Comparison of ENCODE assay signal across 32 mouse cellular contexts in the genomic region with DNA sequence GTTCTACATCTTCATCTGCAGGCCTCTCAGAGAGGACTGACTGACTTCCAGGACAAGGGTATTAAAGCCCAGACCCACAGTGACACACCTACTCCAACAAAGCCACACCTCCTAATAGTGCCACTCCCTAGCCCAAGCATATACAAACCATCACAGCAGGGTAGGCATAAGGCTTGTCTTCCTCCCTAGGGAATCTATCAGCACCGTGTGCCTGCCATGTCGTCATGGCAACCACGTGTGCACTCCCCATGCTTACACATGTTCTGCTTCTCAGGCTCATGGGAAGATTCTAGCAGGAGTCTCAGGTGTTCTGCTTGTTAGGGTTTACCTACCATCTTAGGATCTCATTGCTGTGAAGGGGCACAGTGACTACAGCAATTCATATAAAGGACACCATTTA. TPM values are rescaled to one million over a fixed set of nuclear protein-coding genes. Genes with fewer than 3 reads are reported as not detected.
DNase-seq lines count a peak whose midpoint lies in the region; ATAC-seq and TF ChIP-seq lines count a peak whose summit lies in the region.
"Had no signal": no experiment of that assay in that cellular context is flagged by ENCODE, and none has a peak within 500 bp of the region (broad histone marks: within the 10 kb centered on the region; RNA-seq: fewer than 3 reads in every experiment).

No protein-coding gene starts in this region.

- DNase-seq in liver (no peak), R1 (ENCODE audit: low read depth, low spot score) (peak; percentile 73)
- peak; percentile 2 for DNase-seq in brain, embryonic 14.5 days (ENCODE audit: low read depth)
- DNase-seq in left cerebral cortex, postnatal 4 days = no peak
- DNase-seq in gastrocnemius, adult 2 months = no peak
- DNase-seq in ovary, adult 18-20 months (ENCODE audit: low spot score) = no peak
- DNase-seq: adrenal gland, adult 8-10 months; adrenal gland, postnatal 14 days; adrenal gland, postnatal 36 days; cerebellum, adult 11 months; cerebellum, adult 18-20 months; cerebellum, adult 8-10 months; cerebellum, adult 9-11 months; cerebellum, postnatal 14 days; cerebellum, postnatal 36 days; embryo, embryonic 11 days had no signal

- H3K27ac ChIP-seq in liver, embryonic 12.5 days = no peak overlapping the region
- H3K27ac ChIP-seq in gastrocnemius, adult 2 months = no peak overlapping the region
- H3K27ac ChIP-seq: embryonic facial prominence, embryonic 13.5 days; embryonic facial prominence, embryonic 15.5 days; forebrain, embryonic 10.5 days; forebrain, embryonic 13.5 days; forebrain, embryonic 15.5 days had no signal

- TF ChIP-seq CTCF in brain, embryonic 14.5 days (IDR thresholded peaks at IDR 0.05; ENCODE audit: borderline replicate concordance, extremely low read depth, insufficient read depth, insufficient read length) = no peak
- no peak for TF ChIP-seq CTCF in gastrocnemius, adult 2 months (IDR thresholded peaks at IDR 0.05)

- no peaks in the 10 kb centered on the region for H3K9me3 ChIP-seq in liver, embryonic 12.5 days (replicated peaks)
- H3K9me3 ChIP-seq: embryonic facial prominence, embryonic 13.5 days; embryonic facial prominence, embryonic 15.5 days; forebrain, embryonic 10.5 days; forebrain, embryonic 13.5 days; forebrain, embryonic 15.5 days had no signal

- H3K4me3 ChIP-seq in liver, embryonic 12.5 days = no peak overlapping the region
- no peak overlapping the region for H3K4me3 ChIP-seq in gastrocnemius, adult 2 months
- H3K4me3 ChIP-seq: embryonic facial prominence, embryonic 13.5 days; embryonic facial prominence, embryonic 15.5 days; erythroblast, embryonic 14.5 days; forebrain, embryonic 10.5 days; forebrain, embryonic 13.5 days; forebrain, embryonic 15.5 days had no signal

- 0 out of 2 replicates have a peak, but pooled peaks have one; percentile 5 for ATAC-seq in liver, embryonic 12.5 days
- ATAC-seq: activated CD4-positive, CD25-positive, alpha-beta regulatory T cell, adult 4 months; forebrain, embryonic 13.5 days; forebrain, embryonic 15.5 days; Patski had no signal

- no peak overlapping the region for H3K9ac ChIP-seq in liver, embryonic 12.5 days
- H3K9ac ChIP-seq: embryonic facial prominence, embryonic 13.5 days; embryonic facial prominence, embryonic 15.5 days; forebrain, embryonic 13.5 days; forebrain, embryonic 15.5 days had no signal

- intact Hi-C loops in left cerebral cortex, postnatal 4 days (cut with DNase I) = loop anchor here (5.0 kb wide), 1 partner anchor 181 kb away; no protein-coding TSS in a partner anchor
- intact Hi-C loops in gastrocnemius, adult 2 months (cut with DNase I) = loop anchor here (2.0 kb wide), 1 partner anchor 183 kb away; no protein-coding TSS in a partner anchor

- no peak for TF ChIP-seq POLR2A in brain, embryonic 14.5 days (IDR thresholded peaks at IDR 0.05; ENCODE audit: borderline replicate concordance, extremely low read depth, insufficient read depth, insufficient read length, poor library complexity, severe bottlenecking)

- peaks cover 82% of the 10 kb centered on the region for H3K36me3 ChIP-seq in liver, embryonic 12.5 days

- H3K4me1 ChIP-seq in liver, embryonic 12.5 days = no peaks in the 10 kb centered on the region
- H3K4me1 ChIP-seq: embryonic facial prominence, embryonic 13.5 days; embryonic facial prominence, embryonic 15.5 days; forebrain, embryonic 10.5 days; forebrain, embryonic 13.5 days; forebrain, embryonic 15.5 days had no signal

- H3K27me3 ChIP-seq in liver, embryonic 12.5 days (replicated peaks) = no peaks in the 10 kb centered on the region
- H3K27me3 ChIP-seq: embryonic facial prominence, embryonic 13.5 days; embryonic facial prominence, embryonic 15.5 days; forebrain, embryonic 13.5 days; forebrain, embryonic 15.5 days; Patski had no signal

- H3K4me2 ChIP-seq in liver, embryonic 12.5 days = no peak overlapping the region
- H3K4me2 ChIP-seq: embryonic facial prominence, embryonic 13.5 days; embryonic facial prominence, embryonic 15.5 days; forebrain, embryonic 13.5 days; forebrain, embryonic 15.5 days had no signal

- 75% methylated on average over 3 of the region's 3 CpGs for WGBS in liver, embryonic 12.5 days (ENCODE audit: insufficient replicate concordance)

RNA-seq across cellular contexts. Expression of a gene that starts 10.5 kb away (rescaled TPM):
- polyA plus RNA-seq in liver, embryonic 12.5 days (2016; fragmentation: Nextera tagmentation; extraction: Ambion mirVana) = not detected in 2 replicates
- 0.36 and 0.39 TPM in 2 replicates for polyA plus RNA-seq in brain, embryonic 14.5 days (2012; rRNA removed)
- total RNA-seq in left cerebral cortex, postnatal 4 days (2021) = not detected
- total RNA-seq in gastrocnemius, adult 2 months (2021) = not detected
- total RNA-seq: adrenal gland, adult 8-10 months; adrenal gland, postnatal 14 days; common myeloid progenitor, adult 5-6 weeks; ES-E14; MEL had no signal
- polyA plus RNA-seq: activated CD4-positive, CD25-positive, alpha-beta regulatory T cell, adult 4 months; embryonic facial prominence, embryonic 11.5 days; embryonic facial prominence, embryonic 13.5 days; erythroblast, embryonic 14.5 days; forebrain, embryonic 10.5 days; forebrain, embryonic 15.5 days; Patski had no signal

RNA-seq across cellular contexts. Expression of a gene that starts 20.2 kb away (rescaled TPM):
- 51.9 and 53.5 TPM in 2 replicates for polyA plus RNA-seq in liver, embryonic 12.5 days (2016; fragmentation: Nextera tagmentation; extraction: Ambion mirVana)
- 51.4 and 57.8 TPM in 2 replicates for polyA plus RNA-seq in brain, embryonic 14.5 days (2012; rRNA removed)
- total RNA-seq in left cerebral cortex, postnatal 4 days (2021) = 100 to 1,000 TPM in 1 of 2 experiments, 10 to 100 TPM in 1; 97.2 to 103 TPM
- 1 to 10 TPM; 8.0 to 9.2 TPM for total RNA-seq in gastrocnemius, adult 2 months (2021)

RNA-seq across cellular contexts. Expression of a gene that starts 23.9 kb away (rescaled TPM):
- polyA plus RNA-seq in liver, embryonic 12.5 days (2016; fragmentation: Nextera tagmentation; extraction: Ambion mirVana) = 18.3 and 18.6 TPM in 2 replicates
- polyA plus RNA-seq in brain, embryonic 14.5 days (2012; rRNA removed) = 0.03 and 0.04 TPM in 2 replicates
- total RNA-seq in left cerebral cortex, postnatal 4 days (2021) = not detected
- not detected for total RNA-seq in gastrocnemius, adult 2 months (2021)
- total RNA-seq: adrenal gland, adult 18-20 months; common myeloid progenitor, adult 5-6 weeks; ES-E14; MEL had no signal
- polyA plus RNA-seq: activated CD4-positive, CD25-positive, alpha-beta regulatory T cell, adult 4 months; C2C12; embryonic facial prominence, embryonic 11.5 days; embryonic facial prominence, embryonic 13.5 days; embryonic facial prominence, embryonic 15.5 days; erythroblast, embryonic 14.5 days; forebrain, embryonic 10.5 days; forebrain, embryonic 13.5 days; forebrain, embryonic 15.5 days; frontal cortex, adult 2 months had no signal

Comparison
In these comparisons a context has a peak if more than half of its experiments do, and no peak if none do; other contexts are left out.
1. DNase-seq: peak in R1 (single experiment) and brain, embryonic 14.5 days (single experiment); none in liver (single experiment), left cerebral cortex, postnatal 4 days (single experiment), gastrocnemius, adult 2 months (single experiment) and ovary, adult 18-20 months (single experiment).
2. RNA of a gene that starts 20.2 kb away (total RNA-seq): 97.2 to 103 TPM in left cerebral cortex, postnatal 4 days; 8.0 to 9.2 TPM in gastrocnemius, adult 2 months; every median in the first group is over 4 times any median in the second.